Mouse (Mus musculus) liver, embryonic 14.5 days (tissue): ENCODE measurements around the gene Alpk3.

Source experiments
- CTCF ChIP-seq: IDR thresholded peaks from 2 replicates; pipeline ENCODE4 v1.5.1; 2016; ENCODE audit warnings: antibody characterized with exemption, low read depth, control low read depth
- EP300 ChIP-seq: IDR thresholded peaks from 2 replicates; pipeline ENCODE4 v1.6.1; 2016; ENCODE audit warnings: antibody characterized with exemption, low read depth

DNA sequence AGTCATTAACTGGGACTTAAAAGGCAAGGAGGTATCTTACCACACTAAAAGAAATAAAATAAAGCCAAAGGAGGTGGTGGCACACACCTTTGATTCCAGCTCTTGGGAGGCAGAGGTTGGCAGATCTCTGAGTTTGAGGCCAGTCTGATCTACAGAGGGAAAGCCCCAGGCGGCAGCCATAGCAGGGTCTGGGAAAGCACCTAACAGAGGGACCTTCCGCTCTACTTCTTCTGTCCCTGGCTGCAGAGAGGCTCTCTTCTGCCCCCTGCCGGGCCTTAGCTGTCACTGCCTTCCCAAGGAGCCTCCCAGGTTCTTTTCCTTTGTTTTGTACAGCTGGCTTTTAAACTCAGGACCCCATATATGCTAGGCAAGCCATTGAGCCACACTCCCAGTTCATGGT, 97.6 kb downstream of the Alpk3 start:
- TF ChIP-seq CTCF (peak; percentile 94), EP300 (no peak)
